Mouse (Mus musculus) heart, postnatal 0 days (tissue): ENCODE results near the gene Erg.

ENCODE experiments used
- CTCF ChIP-seq: IDR thresholded peaks from 2 replicates; pipeline ENCODE4 v1.5.1; 2016; ENCODE audit warnings: antibody characterized with exemption, control low read depth, low read depth
- EP300 ChIP-seq: IDR thresholded peaks from 2 replicates; pipeline ENCODE4 v1.6.1; 2016; ENCODE audit warnings: antibody characterized with exemption, low read depth

- TF ChIP-seq CTCF (no peak), EP300 (no peak)
Observed at GRCm38 (mm10) chr16:95366989-95367765, 219.2 kb downstream of the Erg start.
